Mouse (Mus musculus) embryonic facial prominence, embryonic 12.5 days (tissue): Measurements from ENCODE around the gene Ccdc65. TPM values are rescaled to one million over a fixed set of nuclear protein-coding genes. Genes with fewer than 3 reads are reported as not detected.

Experiments
- ATAC-seq: fragments of 200-750 bp; cut with Nextera tagmentation; 2 replicates; pipeline ENCODE4 v1.8.0; 2017; ENCODE audit not compliant: insufficient number of reproducible peaks, insufficient read depth, low FRiP score, low TSS enrichment
- H3K27ac ChIP-seq: fragments of 300-500 bp; sonication (generic); 2 replicates; pipeline ENCODE4 v1.5.1; 2016; ENCODE audit warnings: mild to moderate bottlenecking
- H3K27me3 ChIP-seq: fragments of 300-500 bp; sonication (generic); 2 replicates; pipeline ENCODE4 v1.6.1; 2016; ENCODE audit warnings: mild to moderate bottlenecking, moderate library complexity
- H3K36me3 ChIP-seq: fragments of 300-500 bp; sonication (generic); 2 replicates; pipeline ENCODE4 v1.6.1; 2016; ENCODE audit warnings: mild to moderate bottlenecking
- H3K4me1 ChIP-seq: fragments of 300-500 bp; sonication (generic); 2 replicates; pipeline ENCODE4 v1.6.1; 2016
- H3K4me2 ChIP-seq: fragments of 300-500 bp; sonication (generic); replicated peaks from 2 replicates; pipeline ENCODE4 v1.6.1; 2016; ENCODE audit warnings: mild to moderate bottlenecking, moderate library complexity
- H3K4me3 ChIP-seq: fragments of 300-500 bp; sonication (generic); 2 replicates; pipeline ENCODE4 v1.5.1; 2016; ENCODE audit warnings: mild to moderate bottlenecking
- H3K9ac ChIP-seq: fragments of 300-500 bp; sonication (generic); 2 replicates; pipeline ENCODE4 v1.6.1; 2016; ENCODE audit warnings: mild to moderate bottlenecking, moderate library complexity
- H3K9me3 ChIP-seq: fragments of 300-500 bp; sonication (generic); 2 replicates; pipeline ENCODE4 v1.6.1; 2016; ENCODE audit warnings: mild to moderate bottlenecking, moderate library complexity
- WGBS: fragments of 180-500 bp; shearing (Covaris S2); methylation state at CpG from one replicate; pipeline ENCODE4 v1.1.7; 2016; 5-methylcytosine and 5-hydroxymethylcytosine counted together
- polyA plus RNA-seq: library from polyadenylated mRNA; unstranded; fragments of >200 nt; fragmentation: Nextera tagmentation; extraction: Ambion mirVana; gene quantifications from 2 replicates; pipeline ENCODE4 v1.2.1, GENCODE M21; 2016

Gene Ccdc65
- polyA plus RNA-seq: 1.1 and 1.2 TPM in 2 replicates

GRCm38 (mm10) chr15:98707766-98708372, at the start of gene Ccdc65:
Ccdc65 (plus strand) TSS chr15:98708207.
- Histone ChIP-seq H3K27ac (no peak within 1 kb of the TSS), H3K4me1 (0 out of 2 replicates have a peak, but pooled peaks cover 3% of the 10 kb centered on the region), H3K4me2 (peak within 1 kb of the TSS; percentile 55), H3K27me3 (peaks cover 17% of the 10 kb centered on the region), H3K9me3 (no peaks in the 10 kb centered on the region), H3K4me3 (peak within 1 kb of the TSS; percentile 38), H3K9ac (peak within 1 kb of the TSS; percentile 27; the same call in 1 of the 2 replicates), H3K36me3 (no peaks in the 10 kb centered on the region)
- WGBS: 18% methylated on average over 16 of the region's 16 CpGs
- ATAC-seq: no peak

DNA sequence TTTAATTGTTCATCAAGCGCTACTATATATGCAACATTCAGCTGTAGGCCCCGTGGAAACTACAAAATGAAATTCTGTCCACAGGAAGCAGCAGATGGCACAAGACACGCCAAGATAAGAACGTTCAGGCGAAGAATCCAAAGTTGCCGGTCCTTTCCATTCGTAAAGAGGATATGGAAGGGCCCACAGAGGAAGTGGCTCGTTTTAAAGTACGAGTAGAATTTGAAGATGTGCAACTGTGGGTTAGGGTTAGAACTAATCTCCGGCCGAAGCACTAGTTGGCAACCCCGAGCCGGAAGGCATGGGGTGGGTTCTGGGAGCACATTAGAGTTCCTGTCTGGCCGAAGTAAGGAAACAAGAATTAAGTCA, 45.8 kb upstream of the Ccdc65 start:
- Histone ChIP-seq H3K9me3 (no peaks in the 10 kb centered on the region), H3K36me3 (peaks cover 17% of the 10 kb centered on the region), H3K9ac (peak overlapping the region; percentile 79), H3K27ac (peak overlapping the region; percentile 86), H3K27me3 (no peaks in the 10 kb centered on the region), H3K4me2 (peak overlapping the region; percentile 73), H3K4me1 (peaks cover 7% of the 10 kb centered on the region), H3K4me3 (peak overlapping the region; percentile 68)
- WGBS: under 1% methylated on average over 14 of the region's 14 CpGs
- no peak for ATAC-seq

DNA sequence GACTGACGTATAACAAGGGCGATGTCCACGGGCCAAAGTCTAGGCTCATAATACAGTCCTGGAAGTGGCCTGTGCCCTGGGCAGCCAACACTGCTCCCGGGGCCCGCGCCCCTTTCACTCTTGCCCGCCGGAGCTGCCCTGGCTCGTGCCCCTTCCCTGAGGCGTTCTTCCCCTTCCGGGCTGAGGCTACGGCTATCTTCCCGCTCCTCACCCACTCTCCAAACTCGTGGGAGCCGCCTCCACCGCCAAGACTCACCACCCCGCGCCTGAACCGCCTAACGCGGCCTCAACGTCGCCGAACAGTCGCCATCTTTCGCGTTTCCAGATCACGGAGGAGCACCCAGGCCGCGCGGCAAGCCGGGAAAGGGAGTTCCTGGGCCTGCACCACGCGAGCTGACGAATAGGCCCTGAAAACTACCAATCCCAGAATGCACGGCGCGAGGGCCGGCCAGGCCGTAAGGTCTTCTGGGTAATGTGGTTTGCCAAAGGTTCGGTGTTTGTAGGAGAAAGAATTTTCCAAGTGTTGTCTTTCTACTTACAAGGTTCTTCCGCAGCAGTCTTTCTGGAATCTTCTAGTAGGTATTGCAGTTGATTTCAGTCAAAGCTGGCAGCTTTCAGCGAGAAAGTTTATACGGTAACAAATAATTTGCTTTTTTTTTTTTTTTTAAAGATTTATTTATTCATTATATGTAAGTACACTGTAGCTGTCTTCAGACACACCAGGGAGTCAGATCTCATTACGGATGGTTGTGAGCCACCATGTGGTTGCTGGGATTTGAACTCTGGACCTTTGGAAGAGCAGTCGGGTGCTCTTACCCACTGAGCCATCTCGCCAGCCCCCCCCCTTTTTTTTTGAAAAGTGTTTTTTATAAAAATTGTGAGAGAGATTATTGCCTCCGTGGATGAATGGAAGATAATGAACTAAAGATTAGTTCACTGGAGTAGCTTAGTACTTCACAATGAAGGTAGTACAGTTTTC, 45.2 kb upstream of the Ccdc65 start, which contains the start of gene Ddx23:
Ddx23 (minus strand) TSS at position 328 of the 979 bp plus-strand sequence.
- WGBS: 4% methylated on average over 48 of the region's 48 CpGs

DNA sequence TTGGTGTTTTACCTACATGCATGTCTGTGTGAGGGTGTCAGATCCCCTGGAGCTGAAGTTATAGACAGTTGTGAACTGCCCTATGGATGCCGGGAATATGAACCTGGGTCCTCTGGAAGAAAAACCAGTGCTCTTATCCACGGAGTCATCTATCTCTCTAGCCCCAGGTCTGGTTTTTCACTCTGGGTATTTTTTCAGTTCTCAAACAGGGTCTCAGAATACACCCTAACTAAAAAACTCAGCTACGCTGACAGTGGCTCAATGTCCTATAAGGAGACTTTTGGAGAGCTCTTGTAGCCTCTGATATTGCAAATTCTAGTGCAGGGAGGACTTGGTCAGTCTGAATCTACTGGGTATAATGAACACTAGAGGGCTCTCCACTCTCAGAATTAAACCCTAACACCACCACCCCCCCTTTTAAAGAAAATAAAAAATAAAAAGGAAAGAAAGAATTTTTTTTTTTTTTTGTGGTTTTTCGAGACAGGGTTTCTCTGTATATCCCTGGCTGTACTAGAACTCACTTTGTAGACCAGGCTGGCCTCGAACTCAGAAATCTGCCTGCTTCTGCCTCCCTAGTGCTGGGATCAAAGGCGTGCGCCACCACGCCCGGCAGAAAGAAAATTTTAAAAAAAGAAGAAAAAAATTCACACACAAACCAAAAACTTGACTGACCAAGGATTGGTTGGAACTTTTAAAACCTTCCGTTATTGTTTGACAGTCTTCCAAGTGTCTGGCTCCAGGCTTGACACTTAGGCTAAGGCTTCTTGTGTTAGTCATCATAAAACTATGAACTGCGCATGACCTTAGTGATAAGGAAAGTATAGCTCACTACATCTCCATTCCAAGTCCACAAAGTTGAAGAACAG, 43.7 kb upstream of the Ccdc65 start:
- no peak overlapping the region for H3K9ac ChIP-seq
- peaks cover 7% of the 10 kb centered on the region for H3K4me1 ChIP-seq
- WGBS: 77% methylated on average over 11 of the region's 11 CpGs
- no peaks in the 10 kb centered on the region for H3K9me3 ChIP-seq
- no peak for ATAC-seq
- no peak overlapping the region for H3K4me3 ChIP-seq
- H3K36me3 ChIP-seq: no peaks in the 10 kb centered on the region
- no peaks in the 10 kb centered on the region for H3K27me3 ChIP-seq
- H3K4me2 ChIP-seq: no peak overlapping the region
- no peak overlapping the region for H3K27ac ChIP-seq

More for the DNA sequence above, 45.2 kb upstream of the Ccdc65 start, which contains the start of gene Ddx23:
- Histone ChIP-seq H3K27ac (peak within 1 kb of the TSS; percentile 86), H3K9me3 (no peaks in the 10 kb centered on the region), H3K9ac (peak within 1 kb of the TSS; percentile 79), H3K4me1 (peaks cover 7% of the 10 kb centered on the region), H3K36me3 (peaks cover 10% of the 10 kb centered on the region), H3K4me3 (peak within 1 kb of the TSS; percentile 68), H3K27me3 (no peaks in the 10 kb centered on the region), H3K4me2 (peak within 1 kb of the TSS; percentile 73)
- peak; percentile 91 for ATAC-seq

GRCm38 (mm10) chr15:98672592-98672991, 35.4 kb upstream of the Ccdc65 start:
- Histone ChIP-seq H3K27ac (no peak overlapping the region), H3K27me3 (peaks cover 43% of the 10 kb centered on the region), H3K9ac (no peak overlapping the region), H3K36me3 (no peaks in the 10 kb centered on the region), H3K4me3 (no peak overlapping the region), H3K9me3 (no peaks in the 10 kb centered on the region), H3K4me1 (peaks cover 13% of the 10 kb centered on the region; the same call in 1 of the 2 replicates), H3K4me2 (no peak overlapping the region)
- no peak for ATAC-seq
- WGBS: 52% methylated on average over 4 of the region's 4 CpGs

GRCm38 (mm10) chr15:98673732-98674131, 34.3 kb upstream of the Ccdc65 start:
- Histone ChIP-seq H3K27me3 (peaks cover 50% of the 10 kb centered on the region), H3K27ac (no peak overlapping the region), H3K4me3 (no peak overlapping the region), H3K36me3 (no peaks in the 10 kb centered on the region), H3K4me1 (peaks cover 13% of the 10 kb centered on the region; the same call in 1 of the 2 replicates), H3K9ac (no peak overlapping the region), H3K9me3 (no peaks in the 10 kb centered on the region), H3K4me2 (no peak overlapping the region)
- ATAC-seq: no peak
- WGBS: 80% methylated on average over 7 of the region's 7 CpGs

DNA sequence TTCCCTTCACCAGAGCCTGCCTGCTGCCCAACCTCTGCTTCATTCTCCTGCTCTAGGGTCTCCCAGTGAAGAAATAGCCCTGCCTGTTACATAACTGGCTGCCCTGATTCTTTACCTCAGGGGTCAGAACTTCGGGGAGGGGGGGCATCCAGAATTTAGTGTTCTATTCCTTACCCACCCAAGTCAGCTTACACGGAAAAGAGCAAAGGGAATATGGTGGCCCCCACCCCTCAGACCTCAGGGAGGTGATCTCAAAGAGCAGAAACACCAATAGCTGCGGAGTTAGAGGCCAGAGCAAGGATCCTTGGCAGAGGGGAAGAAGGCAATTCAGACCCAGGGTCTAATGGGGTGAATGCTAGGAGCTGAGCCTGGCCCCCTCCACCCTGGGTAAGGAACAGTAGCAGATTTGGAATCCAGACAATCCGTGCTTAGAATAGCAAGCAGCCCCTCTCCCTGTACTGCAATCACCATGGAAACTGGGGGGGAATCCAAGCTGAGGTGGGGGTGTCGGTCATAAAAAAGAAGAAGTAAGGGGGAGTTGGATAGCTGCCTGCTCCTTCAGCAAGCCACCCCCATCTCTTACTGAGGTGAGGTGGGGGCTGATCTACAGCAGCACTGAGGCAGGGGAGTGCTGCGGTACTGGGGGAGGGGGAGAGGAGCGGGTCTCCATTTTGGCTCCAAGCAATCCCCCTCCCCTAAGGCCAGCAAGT, 33.6 kb upstream of the Ccdc65 start:
- peaks cover 13% of the 10 kb centered on the region; the same call in 1 of the 2 replicates for H3K4me1 ChIP-seq
- peaks cover 53% of the 10 kb centered on the region for H3K27me3 ChIP-seq
- no peak overlapping the region for H3K4me2 ChIP-seq
- H3K27ac ChIP-seq: no peak overlapping the region
- H3K9me3 ChIP-seq: no peaks in the 10 kb centered on the region
- no peak overlapping the region for H3K9ac ChIP-seq
- peak overlapping the region; percentile 2; the same call in 1 of the 2 replicates for H3K4me3 ChIP-seq
- ATAC-seq: no peak
- WGBS: 37% methylated on average over 7 of the region's 7 CpGs
- H3K36me3 ChIP-seq: no peaks in the 10 kb centered on the region

- Histone ChIP-seq H3K27me3 (peaks cover 53% of the 10 kb centered on the region), H3K36me3 (no peaks in the 10 kb centered on the region), H3K27ac (no peak overlapping the region), H3K4me2 (no peak overlapping the region), H3K9ac (no peak overlapping the region; the same call in 1 of the 2 replicates), H3K4me1 (peaks cover 13% of the 10 kb centered on the region; the same call in 1 of the 2 replicates), H3K9me3 (no peaks in the 10 kb centered on the region), H3K4me3 (peak overlapping the region; percentile 2; the same call in 1 of the 2 replicates)
- ATAC-seq: no peak
- WGBS: 33% methylated on average over 11 of the region's 11 CpGs
Observed at GRCm38 (mm10) chr15:98674994-98675545, 32.9 kb upstream of the Ccdc65 start.

DNA sequence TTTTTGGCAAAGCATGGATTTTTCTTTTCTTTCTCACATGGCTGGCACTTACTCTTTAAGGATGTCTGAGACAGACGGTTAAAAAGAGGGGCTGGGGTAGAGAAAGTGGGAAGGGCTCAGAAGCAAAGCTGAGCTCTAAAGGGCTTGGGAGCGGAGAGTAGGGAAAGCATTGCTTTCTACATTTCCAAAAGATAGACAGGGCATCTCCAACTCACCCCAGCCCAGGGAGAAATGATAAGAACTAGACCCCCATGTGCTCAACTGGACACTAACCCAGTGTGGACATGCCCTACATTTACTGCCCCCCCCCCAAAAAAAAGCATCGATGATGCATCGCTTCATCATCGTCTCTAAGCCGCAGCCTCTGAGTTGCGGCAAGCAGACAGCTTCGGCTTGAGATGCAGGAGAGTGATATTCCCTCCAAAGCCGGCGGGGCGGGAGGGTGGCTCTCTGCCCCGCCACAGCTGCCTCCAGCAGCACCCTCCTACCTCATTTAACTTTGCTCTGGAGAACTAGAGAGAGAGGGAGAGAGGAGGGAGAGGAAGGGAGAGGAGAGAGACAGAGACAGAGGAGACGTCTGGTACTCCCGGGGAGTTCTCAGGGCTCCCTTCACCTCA, 32.3 kb upstream of the Ccdc65 start:
- H3K9ac ChIP-seq: no peak overlapping the region; the same call in 1 of the 2 replicates
- H3K27me3 ChIP-seq: peaks cover 49% of the 10 kb centered on the region
- peaks cover 13% of the 10 kb centered on the region; the same call in 1 of the 2 replicates for H3K4me1 ChIP-seq
- H3K4me3 ChIP-seq: peak overlapping the region; percentile 39; the same call in 1 of the 2 replicates
- H3K27ac ChIP-seq: no peak overlapping the region
- WGBS: 7% methylated on average over 14 of the region's 14 CpGs
- ATAC-seq: no peak
- no peaks in the 10 kb centered on the region for H3K36me3 ChIP-seq
- H3K9me3 ChIP-seq: no peaks in the 10 kb centered on the region
- peak overlapping the region; percentile 69 for H3K4me2 ChIP-seq

DNA sequence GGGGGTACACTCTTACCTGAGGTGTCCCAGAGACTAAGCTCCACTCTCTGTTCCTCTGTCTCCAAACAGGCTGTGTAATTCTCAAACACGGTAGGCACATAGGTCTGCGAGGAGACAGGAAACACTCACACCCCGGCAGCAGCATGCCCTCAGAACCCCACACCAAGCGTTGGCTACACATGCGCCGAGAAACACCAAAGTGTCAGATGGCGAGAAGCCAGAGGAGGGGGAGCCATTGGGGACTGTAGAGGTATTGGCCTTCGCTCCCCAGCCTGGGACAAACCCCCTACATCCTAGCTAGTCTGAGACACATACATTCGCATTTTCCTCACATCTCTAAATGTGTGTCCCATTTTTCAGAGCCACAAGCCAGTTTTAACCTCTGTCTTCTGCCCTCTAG, 31.5 kb upstream of the Ccdc65 start:
- peak overlapping the region; percentile 69 for H3K4me2 ChIP-seq
- no peak overlapping the region for H3K9ac ChIP-seq

More for the DNA sequence above, 31.5 kb upstream of the Ccdc65 start:
- Histone ChIP-seq H3K9me3 (no peaks in the 10 kb centered on the region), H3K27ac (no peak overlapping the region), H3K27me3 (peaks cover 49% of the 10 kb centered on the region), H3K4me1 (peaks cover 13% of the 10 kb centered on the region; the same call in 1 of the 2 replicates), H3K4me3 (peak overlapping the region; percentile 39), H3K36me3 (no peaks in the 10 kb centered on the region)
- no peak for ATAC-seq
- 5% methylated on average over 9 of the region's 9 CpGs for WGBS
